In genomic region chr8:125254188-125255005, GRCm38 (mm10) we compare ENCODE assay signal across 8 mouse cellular contexts.
DNase-seq lines count a peak whose midpoint lies in the region; ATAC-seq and TF ChIP-seq lines count a peak whose summit lies in the region.

No protein-coding gene starts in this region.

- H3K4me2 ChIP-seq in heart, embryonic 13.5 days = peak overlapping the region; percentile 82
- peak overlapping the region; percentile 58 for H3K4me2 ChIP-seq in kidney, postnatal 0 days (ENCODE audit: low read length)

- TF ChIP-seq POLR2A in brain, embryonic 14.5 days (IDR thresholded peaks at IDR 0.05; ENCODE audit: borderline replicate concordance, extremely low read depth, insufficient read depth, insufficient read length, poor library complexity, severe bottlenecking) = peak; percentile 28; the same call in 1 of the 2 replicates
- TF ChIP-seq POLR2A in liver, adult 2 months (IDR thresholded peaks at IDR 0.05; ENCODE audit: extremely low read depth, insufficient read depth, low read length) = no peak

- ATAC-seq in heart, embryonic 13.5 days (ENCODE audit: extremely low read depth, insufficient number of reproducible peaks, low FRiP score, low TSS enrichment) = no peak
- ATAC-seq in kidney, postnatal 0 days (replicated peaks; ENCODE audit: low FRiP score, low read depth) = peak; percentile 61; the same call in 1 of the 2 replicates

- peak; percentile 88 for DNase-seq in 3T3-L1 (ENCODE audit: low read depth, low spot score)
- DNase-seq in brain, embryonic 14.5 days (ENCODE audit: low read depth) = peak; percentile 99
- peak; percentile 53 for DNase-seq in fibroblast of lung, adult 2 months (ENCODE audit: low read depth)
- DNase-seq in kidney, postnatal 0 days (ENCODE audit: low spot score) = peak; percentile 78
- peak; percentile 10 for DNase-seq in liver, adult 2 months (ENCODE audit: extremely low read depth, low read depth, low spot score)
- peak; percentile 87 for DNase-seq in naive thymus-derived CD4-positive, alpha-beta T cell, adult 2 months (ENCODE audit: low read depth)
- DNase-seq in spleen, postnatal 4 days (ENCODE audit: low spot score in 2 of 2) = peak; percentile 25 to 70

- no peak for TF ChIP-seq CTCF in brain, embryonic 14.5 days (IDR thresholded peaks at IDR 0.05; ENCODE audit: borderline replicate concordance, extremely low read depth, insufficient read depth, insufficient read length)
- TF ChIP-seq CTCF in kidney, postnatal 0 days (IDR thresholded peaks at IDR 0.05; ENCODE audit: low read depth) = no peak
- no peak for TF ChIP-seq CTCF in liver, adult 2 months (IDR thresholded peaks at IDR 0.05; ENCODE audit: low read depth, low read length)

- H3K36me3 ChIP-seq in heart, embryonic 13.5 days = no peaks in the 10 kb centered on the region
- no peaks in the 10 kb centered on the region for H3K36me3 ChIP-seq in kidney, postnatal 0 days (ENCODE audit: insufficient read depth, low read length)
- H3K36me3 ChIP-seq in liver, adult 2 months (ENCODE audit: control insufficient read depth, insufficient read depth, low read length) = no peaks in the 10 kb centered on the region

- H3K9me3 ChIP-seq in heart, embryonic 13.5 days = no peaks in the 10 kb centered on the region
- no peaks in the 10 kb centered on the region for H3K9me3 ChIP-seq in kidney, postnatal 0 days (replicated peaks; ENCODE audit: low read length)

- no peaks in the 10 kb centered on the region for H3K79me2 ChIP-seq in liver, adult 2 months (ENCODE audit: control insufficient read depth, insufficient read depth, low read length)

- H3K9ac ChIP-seq in heart, embryonic 13.5 days = peak overlapping the region; percentile 81
- peak overlapping the region; percentile 14; the same call in 1 of the 2 replicates for H3K9ac ChIP-seq in kidney, postnatal 0 days (ENCODE audit: low read depth, low read length)
- H3K9ac ChIP-seq in liver, adult 2 months (ENCODE audit: low read depth, low read length) = no peak overlapping the region

- H3K27me3 ChIP-seq in heart, embryonic 13.5 days (replicated peaks) = no peaks in the 10 kb centered on the region
- H3K27me3 ChIP-seq in kidney, postnatal 0 days (ENCODE audit: insufficient read depth, low read length) = no peaks in the 10 kb centered on the region
- no peaks in the 10 kb centered on the region for H3K27me3 ChIP-seq in liver, adult 2 months (ENCODE audit: control insufficient read depth, insufficient read depth, low read length)

- H3K4me3 ChIP-seq in heart, embryonic 13.5 days = peak overlapping the region; percentile 53
- peak overlapping the region; percentile 11 for H3K4me3 ChIP-seq in kidney, postnatal 0 days (replicated peaks; ENCODE audit: low read depth, low read length)
- H3K4me3 ChIP-seq in liver, adult 2 months (ENCODE audit: insufficient read depth, low read depth, low read length) = no peak overlapping the region

- H3K4me1 ChIP-seq in heart, embryonic 13.5 days = peaks cover 41% of the 10 kb centered on the region
- H3K4me1 ChIP-seq in kidney, postnatal 0 days (replicated peaks; ENCODE audit: insufficient read depth, low read length) = no peaks in the 10 kb centered on the region
- no peaks in the 10 kb centered on the region for H3K4me1 ChIP-seq in liver, adult 2 months (ENCODE audit: control insufficient read depth, insufficient read depth, low read length)

- H3K27ac ChIP-seq in heart, embryonic 13.5 days (replicated peaks) = peak overlapping the region; percentile 93
- H3K27ac ChIP-seq in kidney, postnatal 0 days = peak overlapping the region; percentile 51; the same call in 1 of the 2 replicates
- no peak overlapping the region for H3K27ac ChIP-seq in liver, adult 2 months (replicated peaks; ENCODE audit: insufficient read depth, low read depth, low read length)

- WGBS in heart, embryonic 13.5 days = 20% methylated on average over 23 of the region's 23 CpGs
- 39% methylated on average over 23 of the region's 23 CpGs for WGBS in kidney, postnatal 0 days
- 48% methylated on average over 23 of the region's 23 CpGs for WGBS in liver, adult 2 months

Comparison
In these comparisons a context has a peak if more than half of its experiments do, and no peak if none do; other contexts are left out.
1. DNase-seq: peak in every context shown above with its lines; median percentile 99 in brain, embryonic 14.5 days; 88 in 3T3-L1; 87 in naive thymus-derived CD4-positive, alpha-beta T cell, adult 2 months; 78 in kidney, postnatal 0 days; 53 in fibroblast of lung, adult 2 months; 48 in spleen, postnatal 4 days; 10 in liver, adult 2 months.